In genomic region chr11:106267311-106267852, GRCm38 (mm10) we compare ENCODE assay signal across 9 mouse cellular contexts. TPM values are rescaled to one million over a fixed set of nuclear protein-coding genes. Genes with fewer than 3 reads are reported as not detected.
DNase-seq lines count a peak whose midpoint lies in the region.
"Had no signal": no experiment of that assay in that cellular context is flagged by ENCODE, and none has a peak within 500 bp of the region (broad histone marks: within the 10 kb centered on the region; RNA-seq: fewer than 3 reads in every experiment).

No protein-coding gene starts in this region.

- intact Hi-C loops in left cerebral cortex, postnatal 25 days (cut with DNase I), result no loop called here

- peaks cover 73% of the 10 kb centered on the region for H3K36me3 ChIP-seq in forebrain, embryonic 10.5 days (replicated peaks)

- peak overlapping the region; percentile 68 for H3K27ac ChIP-seq in forebrain, embryonic 10.5 days

- 85% methylated on average over 15 of the region's 15 CpGs for WGBS in forebrain, embryonic 10.5 days

- H3K4me1 ChIP-seq in forebrain, embryonic 10.5 days, result peaks cover 46% of the 10 kb centered on the region

- no peaks in the 10 kb centered on the region for H3K9me3 ChIP-seq in forebrain, embryonic 10.5 days

- H3K27me3 ChIP-seq in forebrain, embryonic 10.5 days (ENCODE audit: poor library complexity, severe bottlenecking), result no peaks in the 10 kb centered on the region

- H3K4me3 ChIP-seq in forebrain, embryonic 10.5 days, result no peak overlapping the region

- peak; percentile 96 for DNase-seq in heart, adult 11 months
- DNase-seq in heart, adult 8-10 months (ENCODE audit: low spot score), result no peak
- DNase-seq in adrenal gland, postnatal 10 days, result peak; percentile 82
- DNase-seq in forebrain, embryonic 10.5 days (ENCODE audit: extremely low spot score, low spot score), result no peak
- peak; percentile 67 for DNase-seq in kidney, adult 18-20 months
- peak; percentile 77 for DNase-seq in lung, postnatal 25 days (ENCODE audit: low spot score)
- DNase-seq in left cerebral cortex, postnatal 25 days (ENCODE audit: low spot score in 2 of 2), result no peak
- no peak for DNase-seq in thymus, postnatal 36 days

RNA-seq across cellular contexts. Expression of gene Smarcd2, which starts 5.4 kb away (rescaled TPM):
- 10 to 100 TPM; 14.3 to 16.7 (median 15.5) TPM for total RNA-seq in heart, adult 8-10 months (2022)
- 10 to 100 TPM; 77.9 to 83.2 TPM for total RNA-seq in adrenal gland, postnatal 10 days (2021)
- 20.5 and 20.7 TPM in 2 replicates for polyA plus RNA-seq in forebrain, embryonic 10.5 days (2016; fragmentation: Nextera tagmentation; extraction: Ambion mirVana)
- 10 to 100 TPM; 13.2 to 15.8 TPM for total RNA-seq in left cerebral cortex, postnatal 25 days (2021)

RNA-seq across cellular contexts. Expression of gene Tcam1, which starts 9.1 kb away (rescaled TPM):
- under 1 TPM in 1 of 4 experiments, not detected in 3; 0.08 TPM for total RNA-seq in heart, adult 8-10 months (2022)
- under 1 TPM; 0.15 to 0.33 TPM for total RNA-seq in adrenal gland, postnatal 10 days (2021)
- polyA plus RNA-seq in forebrain, embryonic 10.5 days (2016; fragmentation: Nextera tagmentation; extraction: Ambion mirVana), result 0.15 TPM in 2 replicates
- under 1 TPM; 0.18 to 0.34 TPM for total RNA-seq in left cerebral cortex, postnatal 25 days (2021)

RNA-seq across cellular contexts. Expression of gene Psmc5, which starts 11.4 kb away (rescaled TPM):
- 100 to 1,000 TPM in 3 of 4 experiments, 10 to 100 TPM in 1; 99.8 to 112 (median 103) TPM for total RNA-seq in heart, adult 8-10 months (2022)
- total RNA-seq in adrenal gland, postnatal 10 days (2021), result 100 to 1,000 TPM; 121 to 129 TPM
- polyA plus RNA-seq in forebrain, embryonic 10.5 days (2016; fragmentation: Nextera tagmentation; extraction: Ambion mirVana), result 431 and 435 TPM in 2 replicates
- 100 to 1,000 TPM; 177 to 191 TPM for total RNA-seq in left cerebral cortex, postnatal 25 days (2021)

RNA-seq across cellular contexts. Expression of gene Ftsj3, which starts 11.5 kb away (rescaled TPM):
- total RNA-seq in heart, adult 8-10 months (2022), result 10 to 100 TPM; 19.3 to 23.1 (median 21.2) TPM
- 10 to 100 TPM; 55.4 to 57.0 TPM for total RNA-seq in adrenal gland, postnatal 10 days (2021)
- 101 and 102 TPM in 2 replicates for polyA plus RNA-seq in forebrain, embryonic 10.5 days (2016; fragmentation: Nextera tagmentation; extraction: Ambion mirVana)
- total RNA-seq in left cerebral cortex, postnatal 25 days (2021), result 10 to 100 TPM; 28.6 to 29.3 TPM

RNA-seq across cellular contexts. Expression of gene Gh, which starts 34.3 kb away (rescaled TPM):
- not detected for total RNA-seq in heart, adult 8-10 months (2022)
- total RNA-seq in adrenal gland, postnatal 10 days (2021), result not detected
- not detected in 2 replicates for polyA plus RNA-seq in forebrain, embryonic 10.5 days (2016; fragmentation: Nextera tagmentation; extraction: Ambion mirVana)
- total RNA-seq in left cerebral cortex, postnatal 25 days (2021), result not detected
- polyA plus RNA-seq: liver, embryonic 16.5 days had no signal

Comparison
In these comparisons a context has a peak if more than half of its experiments do, and no peak if none do; other contexts are left out.
1. DNase-seq: peak in heart, adult 11 months (single experiment), adrenal gland, postnatal 10 days (single experiment), kidney, adult 18-20 months (single experiment) and lung, postnatal 25 days (single experiment); none in heart, adult 8-10 months (single experiment), forebrain, embryonic 10.5 days (single experiment), left cerebral cortex, postnatal 25 days (0 of 2) and thymus, postnatal 36 days (0 of 2).
2. RNA of gene Smarcd2, which starts 5.4 kb away (total RNA-seq): 77.9 to 83.2 TPM in adrenal gland, postnatal 10 days; 13.2 to 15.8 TPM in left cerebral cortex, postnatal 25 days and 14.3 to 16.7 TPM in heart, adult 8-10 months; every median in the first group is over 4 times any median in the second.